Mouse (Mus musculus) midbrain, postnatal 0 days (tissue): ENCODE measurements around the gene Nsl1. TPM values are rescaled to one million over a fixed set of nuclear protein-coding genes. Genes with fewer than 3 reads are reported as not detected.

Source experiments
- ATAC-seq: fragments of 200-750 bp; cut with Nextera tagmentation; 2 replicates; pipeline ENCODE4 v1.8.0; 2017; ENCODE audit warnings: moderate number of reproducible peaks, mild to moderate bottlenecking, moderate TSS enrichment, moderate library complexity; ENCODE audit not compliant: low FRiP score
- DNase-seq: peaks from one replicate; pipeline ENCODE4 v3.0.0-alpha.2; 2015; ENCODE audit warnings: low spot score
- H3K27ac ChIP-seq: fragments of 300-500 bp; sonication (generic); 2 replicates; pipeline ENCODE4 v1.5.1; 2014; ENCODE audit warnings: low read depth, mild to moderate bottlenecking, low read length, mixed read lengths
- H3K27me3 ChIP-seq: fragments of 300-500 bp; sonication (generic); 2 replicates; pipeline ENCODE4 v1.6.1; 2014; ENCODE audit warnings: low read length, control low read depth, mixed read lengths; ENCODE audit not compliant: insufficient read depth
- H3K36me3 ChIP-seq: fragments of 300-500 bp; sonication (generic); 2 replicates; pipeline ENCODE4 v1.6.1; 2014; ENCODE audit warnings: low read length, control low read depth, mixed read lengths; ENCODE audit not compliant: insufficient read depth
- H3K4me1 ChIP-seq: fragments of 300-500 bp; sonication (generic); 2 replicates; pipeline ENCODE4 v1.6.1; 2014; ENCODE audit warnings: mild to moderate bottlenecking, control low read depth, antibody characterized with exemption, low read length, mixed read lengths; ENCODE audit not compliant: insufficient read depth
- H3K4me2 ChIP-seq: fragments of 300-500 bp; sonication (generic); 2 replicates; pipeline ENCODE4 v1.6.1; 2014; ENCODE audit warnings: low read depth, mild to moderate bottlenecking, low read length, mixed read lengths; ENCODE audit not compliant: poor library complexity, severe bottlenecking
- H3K4me3 ChIP-seq: fragments of 300-500 bp; sonication (generic); 2 replicates; pipeline ENCODE4 v1.5.1; 2014; ENCODE audit warnings: low read depth, mild to moderate bottlenecking, low read length, moderate library complexity
- H3K9ac ChIP-seq: fragments of 300-500 bp; sonication (generic); replicated peaks from 2 replicates; pipeline ENCODE4 v1.6.1; 2014; ENCODE audit warnings: mild to moderate bottlenecking, low read length, moderate library complexity, mixed read lengths; ENCODE audit not compliant: poor library complexity, severe bottlenecking
- H3K9me3 ChIP-seq: fragments of 300-500 bp; sonication (generic); 2 replicates; pipeline ENCODE4 v1.6.1; 2016; ENCODE audit warnings: low read length, control low read depth
- CTCF ChIP-seq: IDR thresholded peaks from 2 replicates; pipeline ENCODE4 v1.5.1; 2016; ENCODE audit warnings: antibody characterized with exemption, mild to moderate bottlenecking
- WGBS: fragments of 180-500 bp; shearing (Covaris S2); extraction: QIAGEN DNeasy Blood & Tissue Kit; methylation state at CpG from one replicate; pipeline ENCODE4 v1.1.7; 2014; 5-methylcytosine and 5-hydroxymethylcytosine counted together
- polyA plus RNA-seq: library from polyadenylated mRNA; unstranded; fragments of >200 nt; fragmentation: Nextera tagmentation; extraction: Ambion mirVana; gene quantifications from 2 replicates; pipeline ENCODE4 v1.2.1, GENCODE M21; 2015
- total RNA-seq: library from RNA; depleted of rRNA; stranded (reverse); fragments of >200 nt; gene quantifications from 2 replicates; pipeline ENCODE4 v1.2.3, GENCODE M21; 2014

Nsl1 gene
- total and polyA plus RNA-seq, 2 experiments from 2014 or later, result 1.6 to 1.8 TPM

- Histone ChIP-seq H3K27ac (no peak overlapping the region), H3K9me3 (no peaks in the 10 kb centered on the region), H3K4me2 (peak overlapping the region; percentile 97; the same call in 1 of the 2 replicates), H3K27me3 (no peaks in the 10 kb centered on the region), H3K9ac (no peak overlapping the region), H3K4me1 (no peaks in the 10 kb centered on the region; the same call in 1 of the 2 replicates), H3K36me3 (no peaks in the 10 kb centered on the region), H3K4me3 (peak overlapping the region; percentile 67)
- WGBS, result 59% methylated on average over 9 of the region's 9 CpGs
- TF ChIP-seq CTCF, result no peak
- ATAC-seq (no peak), DNase-seq (no peak)
Measured at GRCm38 (mm10) chr1:191063700-191064099, 888 bp downstream of the Nsl1 start.

GRCm38 (mm10) chr1:191064535-191064934 is 1.7 kb downstream of the Nsl1 start:
- H3K36me3 ChIP-seq, result no peaks in the 10 kb centered on the region
- ATAC-seq (no peak), DNase-seq (no peak)
- no peaks in the 10 kb centered on the region; the same call in 1 of the 2 replicates for H3K4me1 ChIP-seq
- H3K27ac ChIP-seq, result no peak overlapping the region
- H3K4me3 ChIP-seq, result no peak overlapping the region
- H3K4me2 ChIP-seq, result no peak overlapping the region
- no peak for TF ChIP-seq CTCF
- no peaks in the 10 kb centered on the region for H3K9me3 ChIP-seq
- H3K27me3 ChIP-seq, result no peaks in the 10 kb centered on the region
- H3K9ac ChIP-seq, result no peak overlapping the region
- WGBS, result 89% methylated on average over 2 of the region's 2 CpGs

- H3K4me3 ChIP-seq, result no peak overlapping the region
- no peak for DNase-seq
- H3K4me2 ChIP-seq, result no peak overlapping the region
- H3K36me3 ChIP-seq, result no peaks in the 10 kb centered on the region
- no peaks in the 10 kb centered on the region; the same call in 1 of the 2 replicates for H3K4me1 ChIP-seq
- no peak for ATAC-seq
- TF ChIP-seq CTCF, result no peak
- H3K27me3 ChIP-seq, result no peaks in the 10 kb centered on the region
- no peak overlapping the region for H3K9ac ChIP-seq
- WGBS, result 85% methylated on average over 4 of the region's 4 CpGs
- no peak overlapping the region for H3K27ac ChIP-seq
- H3K9me3 ChIP-seq, result no peaks in the 10 kb centered on the region
Measured at GRCm38 (mm10) chr1:191065188-191065587, 2.4 kb downstream of the Nsl1 start.

DNA sequence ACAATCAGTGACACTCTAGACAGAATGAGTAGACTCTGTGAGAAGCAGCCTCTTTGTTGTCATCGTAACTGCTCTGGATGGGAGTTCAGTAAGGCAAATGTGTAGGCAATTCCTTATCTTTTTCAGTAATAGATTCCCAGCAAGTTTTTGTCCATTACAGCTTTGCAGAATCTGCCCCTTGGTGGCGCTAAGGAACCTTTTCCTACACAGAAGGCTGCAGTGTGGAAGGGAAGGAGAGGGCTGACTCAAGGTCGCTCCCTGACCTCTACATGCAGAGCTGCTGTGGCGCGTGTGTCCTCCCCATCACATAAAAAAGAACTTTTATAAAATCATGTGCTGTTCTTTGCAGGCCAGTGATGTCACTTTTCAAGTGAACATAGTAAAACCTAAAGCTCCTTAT is 5.6 kb downstream of the Nsl1 start:
- Histone ChIP-seq H3K27me3 (no peaks in the 10 kb centered on the region), H3K9me3 (no peaks in the 10 kb centered on the region), H3K9ac (no peak overlapping the region), H3K4me1 (no peaks in the 10 kb centered on the region), H3K27ac (no peak overlapping the region), H3K4me2 (no peak overlapping the region), H3K36me3 (no peaks in the 10 kb centered on the region), H3K4me3 (no peak overlapping the region)
- peak; percentile 59 for TF ChIP-seq CTCF
- WGBS, result 89% methylated on average over 5 of the region's 5 CpGs
- ATAC-seq (no peak), DNase-seq (peak; percentile 21)

DNA sequence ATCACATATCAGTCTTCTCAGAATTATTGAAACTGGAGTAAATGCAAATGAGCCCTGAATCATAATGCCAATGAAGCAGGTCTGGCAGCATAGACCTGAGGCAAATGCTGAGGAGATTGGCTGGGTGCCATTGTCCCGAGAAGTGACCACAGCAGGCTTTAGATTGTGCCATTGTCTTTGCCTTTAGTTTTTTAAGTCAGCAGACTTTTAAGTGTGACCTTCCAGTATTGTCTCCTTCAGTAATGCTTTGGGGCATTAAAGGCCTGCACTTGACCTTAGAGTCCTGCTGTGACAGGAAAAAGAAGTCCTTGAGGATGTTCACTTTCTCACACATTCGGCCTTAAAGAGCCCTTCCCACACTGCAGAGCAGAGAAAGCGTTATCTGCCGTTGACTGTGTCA is 7.4 kb downstream of the Nsl1 start:
- no peaks in the 10 kb centered on the region for H3K9me3 ChIP-seq

GRCm38 (mm10) chr1:191071613-191072012 is 8.8 kb downstream of the Nsl1 start:
- Histone ChIP-seq H3K9me3 (no peaks in the 10 kb centered on the region), H3K4me1 (no peaks in the 10 kb centered on the region), H3K27me3 (no peaks in the 10 kb centered on the region), H3K27ac (no peak overlapping the region), H3K4me3 (no peak overlapping the region), H3K4me2 (no peak overlapping the region), H3K36me3 (no peaks in the 10 kb centered on the region), H3K9ac (no peak overlapping the region)
- ATAC-seq (no peak), DNase-seq (no peak)
- no peak for TF ChIP-seq CTCF
- WGBS, result 91% methylated on average over 6 of the region's 6 CpGs

More for the DNA sequence above, 7.4 kb downstream of the Nsl1 start:
- 81% methylated on average over 4 of the region's 4 CpGs for WGBS
- ATAC-seq (no peak), DNase-seq (no peak)
- no peak for TF ChIP-seq CTCF
- no peaks in the 10 kb centered on the region for H3K4me1 ChIP-seq
- H3K27me3 ChIP-seq, result no peaks in the 10 kb centered on the region
- no peak overlapping the region for H3K27ac ChIP-seq
- H3K4me3 ChIP-seq, result no peak overlapping the region
- H3K36me3 ChIP-seq, result no peaks in the 10 kb centered on the region
- H3K4me2 ChIP-seq, result no peak overlapping the region
- H3K9ac ChIP-seq, result no peak overlapping the region
